Mouse (Mus musculus): ENCODE results near the gene Cd70. TPM values are rescaled to one million over a fixed set of nuclear protein-coding genes. Genes with fewer than 3 reads are reported as not detected.

Cd70 gene
- polyA plus RNA-seq, 1 experiment from 2014 or later: not detected

GRCm38 (mm10) chr17:57107064-57107463 lies 42.5 kb downstream of the Cd70 start:
- peak overlapping the region; percentile 78 for H3K4me2 ChIP-seq (replicated peaks)
- no peaks in the 10 kb centered on the region for H3K27me3 ChIP-seq
- no peak overlapping the region for H3K27ac ChIP-seq
- no peak overlapping the region for H3K9ac ChIP-seq
- no peak overlapping the region for H3K4me3 ChIP-seq
- 90% methylated on average over 5 of the region's 5 CpGs for WGBS
- no peak for ATAC-seq (ENCODE audit: low FRiP score, low read depth)
- no peaks in the 10 kb centered on the region for H3K9me3 ChIP-seq
- H3K4me1 ChIP-seq: peaks cover 22% of the 10 kb centered on the region
- peaks cover 9% of the 10 kb centered on the region for H3K36me3 ChIP-seq

GRCm38 (mm10) chr17:57106035-57106368 lies 43.6 kb downstream of the Cd70 start:
- H3K4me3 ChIP-seq: peak overlapping the region; percentile 71
- peaks cover 9% of the 10 kb centered on the region for H3K36me3 ChIP-seq
- 7% methylated on average over 9 of the region's 9 CpGs for WGBS
- peaks cover 22% of the 10 kb centered on the region for H3K4me1 ChIP-seq
- no peaks in the 10 kb centered on the region for H3K27me3 ChIP-seq
- peak overlapping the region; percentile 77 for H3K9ac ChIP-seq
- ATAC-seq (ENCODE audit: low FRiP score, low read depth): no peak
- no peak overlapping the region for H3K27ac ChIP-seq
- H3K9me3 ChIP-seq: no peaks in the 10 kb centered on the region
- peak overlapping the region; percentile 78 for H3K4me2 ChIP-seq (replicated peaks)

- WGBS: under 1% methylated on average over 59 of the region's 61 CpGs
- Histone ChIP-seq H3K9ac (peak within 1 kb of the TSS; percentile 77), H3K4me3 (peak within 1 kb of the TSS; percentile 71), H3K4me2 (replicated peaks) (peak within 1 kb of the TSS; percentile 78), H3K36me3 (peaks cover 9% of the 10 kb centered on the region), H3K27ac (peak within 1 kb of the TSS; percentile 58; the same call in 1 of the 2 replicates), H3K4me1 (peaks cover 22% of the 10 kb centered on the region), H3K9me3 (no peaks in the 10 kb centered on the region), H3K27me3 (no peaks in the 10 kb centered on the region)
- ATAC-seq (ENCODE audit: low FRiP score, low read depth): peak; percentile 80
These were observed 44.2 kb downstream of the Cd70 start, which contains the start of gene Tnfsf9 for GRCm38 (mm10) chr17:57105181-57106034. TSS of gene Tnfsf9 (plus strand) at chr17:57105325.

- peak overlapping the region; percentile 71 for H3K4me3 ChIP-seq
- H3K27me3 ChIP-seq: no peaks in the 10 kb centered on the region
- H3K4me1 ChIP-seq: peaks cover 22% of the 10 kb centered on the region
- WGBS: 44% methylated on average over 4 of the region's 4 CpGs
- peak overlapping the region; percentile 77; the same call in 1 of the 2 replicates for H3K9ac ChIP-seq
- H3K9me3 ChIP-seq: no peaks in the 10 kb centered on the region
- no peak overlapping the region for H3K27ac ChIP-seq
- peaks cover 9% of the 10 kb centered on the region for H3K36me3 ChIP-seq
- H3K4me2 ChIP-seq (replicated peaks): peak overlapping the region; percentile 78
- peak; percentile 12; the same call in 1 of the 2 replicates for ATAC-seq (ENCODE audit: low FRiP score, low read depth)
These were observed 45.1 kb downstream of the Cd70 start for GRCm38 (mm10) chr17:57104496-57104895.

GRCm38 (mm10) chr17:57102276-57102675 lies 47.3 kb downstream of the Cd70 start:
- no peak overlapping the region for H3K27ac ChIP-seq
- H3K4me3 ChIP-seq: no peak overlapping the region
- 69% methylated on average over 2 of the region's 2 CpGs for WGBS
- no peak overlapping the region for H3K9ac ChIP-seq
- H3K36me3 ChIP-seq: peaks cover 8% of the 10 kb centered on the region
- ATAC-seq (ENCODE audit: low FRiP score, low read depth): no peak
- H3K27me3 ChIP-seq: no peaks in the 10 kb centered on the region
- H3K4me1 ChIP-seq: peaks cover 21% of the 10 kb centered on the region
- H3K9me3 ChIP-seq: no peaks in the 10 kb centered on the region
- H3K4me2 ChIP-seq (replicated peaks): no peak overlapping the region

DNA sequence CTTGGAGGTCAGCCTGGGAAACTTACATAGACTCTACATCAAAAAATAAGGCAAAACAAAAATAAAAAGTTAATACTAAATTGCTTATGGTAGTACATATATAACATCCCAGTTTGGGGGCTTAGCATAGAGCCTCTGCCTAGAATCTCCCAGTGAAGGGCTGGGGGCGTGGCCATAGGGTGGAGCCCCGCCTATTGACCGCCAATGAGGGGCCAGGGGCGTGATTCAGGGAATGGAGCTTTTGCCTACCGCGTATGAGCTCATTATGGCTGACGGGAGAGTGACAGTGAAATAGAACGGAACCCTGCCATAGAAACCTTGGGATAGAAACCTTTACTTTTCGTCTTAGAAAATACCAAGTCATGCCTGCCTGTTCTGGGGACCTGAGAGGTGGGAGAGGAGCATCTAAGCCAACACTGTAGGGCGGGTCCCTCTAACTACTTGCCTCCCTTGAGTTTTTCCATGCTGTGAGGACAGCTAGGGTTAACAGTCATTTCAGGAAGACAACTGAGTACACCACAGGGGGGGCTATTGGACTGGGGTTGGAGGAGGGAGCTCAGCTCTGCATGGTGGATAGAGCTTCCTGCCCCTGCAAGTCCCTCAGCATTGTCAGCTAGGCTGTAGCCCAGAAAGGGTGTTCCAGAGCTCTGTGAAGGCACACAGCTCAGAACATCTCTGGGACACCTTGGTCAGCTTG lies 49.8 kb downstream of the Cd70 start:
- Histone ChIP-seq H3K27me3 (peaks cover 10% of the 10 kb centered on the region), H3K27ac (no peak overlapping the region), H3K4me2 (replicated peaks) (no peak overlapping the region), H3K36me3 (0 out of 2 replicates have a peak, but pooled peaks cover 3% of the 10 kb centered on the region), H3K4me1 (peaks cover 15% of the 10 kb centered on the region), H3K9ac (no peak overlapping the region), H3K9me3 (no peaks in the 10 kb centered on the region), H3K4me3 (no peak overlapping the region)
- WGBS: 8% methylated on average over 10 of the region's 10 CpGs
- ATAC-seq (ENCODE audit: low FRiP score, low read depth): no peak

DNA sequence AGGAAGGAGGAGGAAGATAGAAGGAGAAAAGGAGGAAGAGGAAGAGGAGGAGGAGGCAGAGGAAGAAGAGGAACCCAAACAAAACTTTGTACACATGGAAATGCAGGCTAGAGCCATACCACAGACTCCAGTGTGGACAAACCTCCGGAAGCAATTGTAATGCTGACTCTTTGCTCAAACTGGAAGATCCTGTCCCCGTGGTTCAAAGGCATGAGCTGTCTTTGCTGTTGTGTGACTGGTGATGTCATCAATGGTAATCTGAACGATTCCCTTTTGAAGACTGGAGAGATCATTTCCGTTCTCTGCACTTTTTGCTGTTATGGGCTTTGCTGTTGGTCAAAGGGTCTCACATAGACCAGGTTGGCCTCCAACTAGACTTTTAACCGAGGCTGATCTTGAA lies 51.3 kb downstream of the Cd70 start:
- Histone ChIP-seq H3K27me3 (peaks cover 11% of the 10 kb centered on the region), H3K4me3 (no peak overlapping the region), H3K4me2 (replicated peaks) (no peak overlapping the region), H3K4me1 (peaks cover 9% of the 10 kb centered on the region; the same call in 1 of the 2 replicates), H3K9ac (no peak overlapping the region), H3K9me3 (no peaks in the 10 kb centered on the region), H3K27ac (no peak overlapping the region), H3K36me3 (0 out of 2 replicates have a peak, but pooled peaks cover 3% of the 10 kb centered on the region)
- no peak for ATAC-seq (ENCODE audit: low FRiP score, low read depth)
- 82% methylated on average over 5 of the region's 5 CpGs for WGBS

DNA sequence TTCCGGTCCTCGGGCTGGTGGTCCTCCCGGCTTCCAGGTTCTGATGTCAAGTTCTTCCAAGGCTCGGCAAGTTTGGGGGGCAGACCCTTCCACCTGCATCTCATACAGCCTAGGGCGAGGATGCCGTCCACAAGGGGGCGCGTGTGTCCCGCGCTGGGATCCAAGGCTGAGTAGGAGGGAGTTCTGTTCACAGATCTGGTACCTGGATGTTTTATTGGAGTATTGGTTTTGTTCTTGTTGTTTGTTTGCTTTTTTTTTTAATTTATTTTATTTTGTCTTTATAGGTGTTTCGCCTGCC lies 53.0 kb downstream of the Cd70 start:
- WGBS: under 1% methylated on average over 11 of the region's 11 CpGs
- Histone ChIP-seq H3K27me3 (peaks cover 11% of the 10 kb centered on the region), H3K4me1 (peaks cover 9% of the 10 kb centered on the region; the same call in 1 of the 2 replicates), H3K27ac (no peak overlapping the region), H3K4me3 (peak overlapping the region; percentile 26), H3K9ac (no peak overlapping the region; the same call in 1 of the 2 replicates), H3K9me3 (no peaks in the 10 kb centered on the region), H3K36me3 (no peaks in the 10 kb centered on the region), H3K4me2 (replicated peaks) (peak overlapping the region; percentile 56)
- peak; percentile 83 for ATAC-seq (ENCODE audit: low FRiP score, low read depth)

Other genes starting within 250 kb of the Cd70 start
- 63.3 and 74.1 TPM in 2 replicates for gene Mllt1, start 214.4 kb downstream of the Cd70 start, polyA plus RNA-seq (2015; fragmentation: Nextera tagmentation; extraction: Ambion mirVana)
- gene Acer1, start 167.7 kb downstream of the Cd70 start, polyA plus RNA-seq (2015; fragmentation: Nextera tagmentation; extraction: Ambion mirVana): not detected in 2 replicates
- gene Clpp, start 159.5 kb downstream of the Cd70 start, polyA plus RNA-seq (2015; fragmentation: Nextera tagmentation; extraction: Ambion mirVana): 157 and 163 TPM in 2 replicates
- gene Alkbh7, start 152.4 kb downstream of the Cd70 start, polyA plus RNA-seq (2015; fragmentation: Nextera tagmentation; extraction: Ambion mirVana): 41.7 and 44.4 TPM in 2 replicates
- gene Pspn, start 149.8 kb downstream of the Cd70 start, polyA plus RNA-seq (2015; fragmentation: Nextera tagmentation; extraction: Ambion mirVana): not detected in 2 replicates
- 61.0 and 61.5 TPM in 2 replicates for gene Gtf2f1, start 138.5 kb downstream of the Cd70 start, polyA plus RNA-seq (2015; fragmentation: Nextera tagmentation; extraction: Ambion mirVana)
- gene Gm17949, start 138.3 kb downstream of the Cd70 start, polyA plus RNA-seq (2015; fragmentation: Nextera tagmentation; extraction: Ambion mirVana): 0.32 TPM in 1 of 2 replicates, not detected in the other
- 46.0 and 46.3 TPM in 2 replicates for gene Khsrp, start 118.3 kb downstream of the Cd70 start, polyA plus RNA-seq (2015; fragmentation: Nextera tagmentation; extraction: Ambion mirVana)
- gene Slc25a41, start 108.1 kb downstream of the Cd70 start, polyA plus RNA-seq (2015; fragmentation: Nextera tagmentation; extraction: Ambion mirVana): not detected in 2 replicates
- gene Crb3, start 90.7 kb downstream of the Cd70 start, polyA plus RNA-seq (2015; fragmentation: Nextera tagmentation; extraction: Ambion mirVana): 1.7 and 2.9 TPM in 2 replicates
- 5.5 and 6.5 TPM in 2 replicates for gene Slc25a23, start 89.9 kb downstream of the Cd70 start, polyA plus RNA-seq (2015; fragmentation: Nextera tagmentation; extraction: Ambion mirVana)
- 1.1 TPM in 2 replicates for gene Dennd1c, start 71.3 kb downstream of the Cd70 start, polyA plus RNA-seq (2015; fragmentation: Nextera tagmentation; extraction: Ambion mirVana)
- 16.3 and 17.5 TPM in 2 replicates for gene Tubb4a, start 62.0 kb downstream of the Cd70 start, polyA plus RNA-seq (2015; fragmentation: Nextera tagmentation; extraction: Ambion mirVana)
- 9.2 and 10.9 TPM in 2 replicates for gene Tnfsf9, start 44.5 kb downstream of the Cd70 start, polyA plus RNA-seq (2015; fragmentation: Nextera tagmentation; extraction: Ambion mirVana)
- gene Tnfsf14, start 44.4 kb upstream of the Cd70 start, polyA plus RNA-seq (2015; fragmentation: Nextera tagmentation; extraction: Ambion mirVana): 0.20 TPM in 1 of 2 replicates, not detected in the other
- 0.31 and 0.59 TPM in 2 replicates for gene C3, start 78.4 kb upstream of the Cd70 start, polyA plus RNA-seq (2015; fragmentation: Nextera tagmentation; extraction: Ambion mirVana)
- gene Gpr108, start 98.7 kb upstream of the Cd70 start, polyA plus RNA-seq (2015; fragmentation: Nextera tagmentation; extraction: Ambion mirVana): 34.5 and 36.5 TPM in 2 replicates
- 28.8 and 38.1 TPM in 2 replicates for gene Trip10, start 99.7 kb upstream of the Cd70 start, polyA plus RNA-seq (2015; fragmentation: Nextera tagmentation; extraction: Ambion mirVana)
- gene Vav1, start 129.3 kb upstream of the Cd70 start, polyA plus RNA-seq (2015; fragmentation: Nextera tagmentation; extraction: Ambion mirVana): 2.1 and 2.7 TPM in 2 replicates
- gene Adgre1, start 208.9 kb upstream of the Cd70 start, polyA plus RNA-seq (2015; fragmentation: Nextera tagmentation; extraction: Ambion mirVana): 6.1 and 6.4 TPM in 2 replicates

All from limb, embryonic 13.5 days (tissue).